ENCODE assay signal across 10 mouse cellular contexts in the genomic region with DNA sequence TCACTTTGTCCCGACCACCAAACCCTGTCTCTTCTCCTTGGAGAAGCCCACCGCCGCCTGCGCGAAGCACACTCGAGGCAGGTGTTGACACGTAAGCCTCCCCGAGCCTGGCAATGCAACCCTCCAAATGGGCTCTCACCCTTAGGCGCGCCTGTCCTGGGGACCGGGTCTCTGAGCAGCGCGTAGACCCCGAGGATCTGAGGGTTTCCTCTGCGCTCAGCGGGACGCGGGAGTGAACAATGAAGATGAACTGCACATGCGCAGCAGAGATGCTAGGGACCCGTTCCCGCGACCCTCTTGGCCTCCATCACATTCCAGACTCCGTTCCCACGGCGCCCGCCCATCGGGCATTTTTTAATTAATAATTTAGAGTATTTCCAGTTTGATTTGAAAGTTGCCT. TPM values are rescaled to one million over a fixed set of nuclear protein-coding genes. Genes with fewer than 3 reads are reported as not detected.
DNase-seq lines count a peak whose midpoint lies in the region; ATAC-seq and TF ChIP-seq lines count a peak whose summit lies in the region.
"Had no signal": no experiment of that assay in that cellular context is flagged by ENCODE, and none has a peak within 500 bp of the region (broad histone marks: within the 10 kb centered on the region; RNA-seq: fewer than 3 reads in every experiment).

A gene (minus strand): TSS at position 234 of the 400 bp plus-strand sequence.

- H3K4me1 ChIP-seq in forebrain, postnatal 0 days (ENCODE audit: insufficient read depth) = no peaks in the 10 kb centered on the region

- H3K9me3 ChIP-seq in forebrain, postnatal 0 days (ENCODE audit: low read length) = no peaks in the 10 kb centered on the region

- H3K9ac ChIP-seq in forebrain, postnatal 0 days = peak within 1 kb of the TSS; percentile 70

- peak; percentile 48 to 57 for DNase-seq in cerebellum, postnatal 10 days
- no peak for DNase-seq in cerebellum, adult 11-12 months
- peak; percentile 67 for DNase-seq in ES-CJ7 (ENCODE audit: low read depth, low spot score)
- peak; percentile 82 for DNase-seq in forebrain, postnatal 0 days
- DNase-seq in mesoderm, embryonic 11.5 days (ENCODE audit: low read depth, low spot score) = peak; percentile 87
- no peak for DNase-seq in thymus, postnatal 14 days
- DNase-seq in ovary, adult 18-20 months (ENCODE audit: low spot score) = no peak
- DNase-seq: kidney, adult 8-10 months had no signal

- H3K4me2 ChIP-seq in forebrain, postnatal 0 days (ENCODE audit: low read depth) = peak within 1 kb of the TSS; percentile 85

- H3K27me3 ChIP-seq in forebrain, postnatal 0 days (ENCODE audit: insufficient read depth, low read length) = no peaks in the 10 kb centered on the region

- no peaks in the 10 kb centered on the region for H3K36me3 ChIP-seq in forebrain, postnatal 0 days (ENCODE audit: insufficient read depth)

- peak within 1 kb of the TSS; percentile 57 for H3K4me3 ChIP-seq in forebrain, postnatal 0 days (ENCODE audit: low read depth, low read length)

- TF ChIP-seq CTCF in forebrain, postnatal 0 days (IDR thresholded peaks at IDR 0.05; ENCODE audit: low read depth) = no peak

- peak; percentile 54; the same call in 1 of the 2 replicates for ATAC-seq in forebrain, postnatal 0 days
- no peak for ATAC-seq in activated CD4-positive, CD25-positive, alpha-beta regulatory T cell, adult 4 months

- 2% methylated on average over 27 of the region's 27 CpGs for WGBS in forebrain, postnatal 0 days

- H3K27ac ChIP-seq in forebrain, postnatal 0 days (ENCODE audit: low read depth, low read length) = peak within 1 kb of the TSS; percentile 79

RNA-seq across cellular contexts. Expression of the gene that starts here (rescaled TPM):
- total RNA-seq in forebrain, postnatal 0 days (2014; rRNA removed) = 3.2 and 14.4 TPM in 2 replicates
- 2.1 and 3.3 TPM in 2 replicates for polyA plus RNA-seq in forebrain, postnatal 0 days (2015; fragmentation: Nextera tagmentation; extraction: Ambion mirVana)
- not detected for polyA plus RNA-seq in activated CD4-positive, CD25-positive, alpha-beta regulatory T cell, adult 4 months (2017; shearing (Covaris generic))
- polyA plus RNA-seq: testis, adult 2 months had no signal

Comparison
In these comparisons a context has a peak if more than half of its experiments do, and no peak if none do; other contexts are left out.
1. DNase-seq: peak in cerebellum, postnatal 10 days (2 of 2), ES-CJ7 (single experiment), forebrain, postnatal 0 days (single experiment) and mesoderm, embryonic 11.5 days (single experiment); none in cerebellum, adult 11-12 months (single experiment), thymus, postnatal 14 days (single experiment) and ovary, adult 18-20 months (single experiment).